Mouse (Mus musculus) lung, adult 2 months (tissue): ENCODE results near the gene 0610009B22Rik.

Experiments used
- CTCF ChIP-seq: fragments of 200-500 bp; IDR thresholded peaks from 2 replicates; pipeline ENCODE4 v1.5.1; 2011; ENCODE audit warnings: mild to moderate bottlenecking, low read length, control low read depth; ENCODE audit not compliant: insufficient read depth
- POLR2A ChIP-seq: fragments of 200-500 bp; IDR thresholded peaks from 2 replicates; pipeline ENCODE4 v1.6.1; 2011; ENCODE audit warnings: low read depth, mild to moderate bottlenecking, control low read depth, low read length, borderline replicate concordance; ENCODE audit errors: extremely low read depth

GRCm38 (mm10) chr11:51702831-51703230 lies 14.2 kb upstream of the 0610009B22Rik start:
- TF ChIP-seq CTCF (no peak), POLR2A (no peak)
